Mouse (Mus musculus) kidney, adult 2 months (tissue): ENCODE measurements around the gene Ccnf.

ENCODE experiments used
- CTCF ChIP-seq: fragments of 200-500 bp; conservative IDR thresholded peaks from 2 replicates; pipeline ENCODE4 v1.5.1; 2011; ENCODE audit warnings: low read depth, mild to moderate bottlenecking, control low read depth, low read length, moderate library complexity, mixed read lengths; ENCODE audit not compliant: insufficient read depth, insufficient read length
- POLR2A ChIP-seq: fragments of 200-500 bp; IDR thresholded peaks from one replicate; pipeline ENCODE4 v1.6.1; 2011; ENCODE audit warnings: low read depth, low read length, control low read depth

DNA sequence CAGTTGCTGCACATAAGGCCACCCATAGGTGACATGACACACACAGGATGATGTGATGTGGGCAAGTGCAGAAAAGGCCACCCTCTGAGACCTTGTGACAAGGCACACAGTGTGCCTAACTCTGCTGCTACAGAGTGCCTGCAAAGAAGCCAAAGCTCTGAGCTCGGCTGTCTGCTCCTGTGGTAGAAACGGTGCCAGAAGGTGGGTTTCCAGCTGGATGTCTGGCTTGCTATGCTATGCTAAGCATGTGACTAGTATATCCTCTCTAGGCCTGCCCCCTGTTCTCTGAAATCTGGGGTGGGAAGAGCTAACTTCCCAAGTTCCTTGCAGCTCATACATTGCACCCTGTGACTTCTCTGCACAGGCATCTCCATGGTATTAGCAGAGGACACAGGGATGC, 13.5 kb upstream of the Ccnf start:
- TF ChIP-seq CTCF (no peak), POLR2A (no peak)
